Comparison of ENCODE assay signal across 9 mouse cellular contexts in the genomic region with DNA sequence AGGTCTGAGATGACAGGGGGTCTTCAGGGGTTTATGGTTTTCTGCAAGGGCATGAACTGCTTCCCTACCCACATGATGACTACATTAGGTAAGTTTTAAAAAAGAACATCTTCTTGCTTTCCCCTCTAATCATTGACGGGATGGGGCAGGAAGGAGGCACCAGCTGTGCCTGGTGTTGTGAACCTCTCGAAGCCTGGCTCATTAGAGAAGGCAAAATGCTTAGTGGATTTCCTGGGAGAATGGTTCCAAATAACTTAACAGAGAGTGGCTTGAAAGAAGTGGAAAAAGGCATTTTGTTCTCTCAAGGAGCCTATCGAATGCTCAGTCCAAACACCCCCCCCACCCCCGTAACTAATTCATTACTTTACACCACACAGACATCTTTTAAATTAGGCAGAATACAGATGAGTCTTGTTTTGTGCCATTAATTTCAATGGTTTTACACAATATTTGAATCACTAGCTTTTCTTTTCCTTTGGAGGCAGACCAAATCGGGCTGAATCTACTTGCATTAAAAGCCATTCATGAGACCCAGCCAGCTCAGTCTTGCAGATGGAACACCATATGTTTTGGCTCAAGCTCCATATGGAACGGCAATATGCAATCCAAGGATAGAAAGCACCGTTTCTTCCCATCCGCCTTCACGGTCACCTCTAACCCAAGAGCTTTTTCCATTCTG.
DNase-seq lines count a peak whose midpoint lies in the region; ATAC-seq lines count a peak whose summit lies in the region.
"Had no signal": no experiment of that assay in that cellular context is flagged by ENCODE, and none has a peak within 500 bp of the region (broad histone marks: within the 10 kb centered on the region; RNA-seq: fewer than 3 reads in every experiment).

No protein-coding gene starts in this region.

- H3K9ac ChIP-seq in neural tube, embryonic 11.5 days (ENCODE audit: low read length) = no peak overlapping the region
- H3K9ac ChIP-seq in stomach, embryonic 16.5 days (ENCODE audit: low read length) = no peak overlapping the region

- intact Hi-C loops in left cerebral cortex, postnatal 10 days (cut with DNase I) = no loop called here

- peak; percentile 76 for ATAC-seq in neural tube, embryonic 11.5 days (ENCODE audit: insufficient read depth, low FRiP score, low TSS enrichment)
- peak; percentile 85 for ATAC-seq in stomach, embryonic 16.5 days (ENCODE audit: insufficient read depth, low FRiP score)
- ATAC-seq in activated CD4-positive, CD25-positive, alpha-beta regulatory T cell, adult 4 months = no peak

- peak; percentile 47 for DNase-seq in neural tube, embryonic 11.5 days (ENCODE audit: low spot score)
- no peak for DNase-seq in neural tube, embryonic 10.5 days (ENCODE audit: extremely low spot score, low spot score)
- peak; percentile 87 to 97 for DNase-seq in frontal cortex, postnatal 36 days (ENCODE audit: low spot score in 2 of 2)
- DNase-seq in left cerebral cortex, postnatal 10 days (ENCODE audit: extremely low spot score in 1 of 2, low spot score in 2 of 2) = peak; percentile 59 to 92
- no peak for DNase-seq in lung, postnatal 25 days (ENCODE audit: low spot score)
- DNase-seq in thymus, postnatal 25 days = no peak

- H3K27ac ChIP-seq in neural tube, embryonic 11.5 days (ENCODE audit: low read depth, low read length) = peak overlapping the region; percentile 63
- H3K27ac ChIP-seq in stomach, embryonic 16.5 days (ENCODE audit: low read length) = peak overlapping the region; percentile 58

- 47% methylated on average over 9 of the region's 9 CpGs for WGBS in neural tube, embryonic 11.5 days
- WGBS in stomach, embryonic 16.5 days = 51% methylated on average over 9 of the region's 9 CpGs

- H3K4me3 ChIP-seq in neural tube, embryonic 11.5 days (ENCODE audit: low read depth, low read length) = no peak overlapping the region
- H3K4me3 ChIP-seq in stomach, embryonic 16.5 days (replicated peaks; ENCODE audit: low read length) = no peak overlapping the region
- H3K4me3 ChIP-seq: erythroblast, embryonic 14.5 days had no signal

- H3K36me3 ChIP-seq in neural tube, embryonic 11.5 days (ENCODE audit: control insufficient read depth, insufficient read depth, low read length) = no peaks in the 10 kb centered on the region
- no peaks in the 10 kb centered on the region for H3K36me3 ChIP-seq in stomach, embryonic 16.5 days (ENCODE audit: control insufficient read depth, insufficient read depth, low read length)

- H3K27me3 ChIP-seq in neural tube, embryonic 11.5 days (ENCODE audit: control insufficient read depth, insufficient read depth, low read length) = no peaks in the 10 kb centered on the region
- no peaks in the 10 kb centered on the region for H3K27me3 ChIP-seq in stomach, embryonic 16.5 days (ENCODE audit: control insufficient read depth, insufficient read depth, low read length)

- peaks cover 12% of the 10 kb centered on the region; the same call in 1 of the 2 replicates for H3K4me1 ChIP-seq in neural tube, embryonic 11.5 days (ENCODE audit: control insufficient read depth, insufficient read depth, low read length)
- peaks cover 15% of the 10 kb centered on the region for H3K4me1 ChIP-seq in stomach, embryonic 16.5 days (ENCODE audit: control insufficient read depth, insufficient read depth, low read length)

- no peaks in the 10 kb centered on the region for H3K9me3 ChIP-seq in neural tube, embryonic 11.5 days (ENCODE audit: control insufficient read depth, low read length)
- no peaks in the 10 kb centered on the region for H3K9me3 ChIP-seq in stomach, embryonic 16.5 days (replicated peaks; ENCODE audit: control insufficient read depth, low read length)

- no peak overlapping the region for H3K4me2 ChIP-seq in neural tube, embryonic 11.5 days (ENCODE audit: low read depth)
- no peak overlapping the region for H3K4me2 ChIP-seq in stomach, embryonic 16.5 days (ENCODE audit: low read depth, low read length)

Comparison
In these comparisons a context has a peak if more than half of its experiments do, and no peak if none do; other contexts are left out.
1. DNase-seq: peak in neural tube, embryonic 11.5 days (single experiment), frontal cortex, postnatal 36 days (2 of 2) and left cerebral cortex, postnatal 10 days (2 of 2); none in neural tube, embryonic 10.5 days (single experiment), lung, postnatal 25 days (single experiment) and thymus, postnatal 25 days (single experiment).